Mouse (Mus musculus) thymus, postnatal 0 days (tissue): ENCODE measurements around the gene Olfr1396. TPM values are rescaled to one million over a fixed set of nuclear protein-coding genes. Genes with fewer than 3 reads are reported as not detected.

Experiments used
- DNase-seq: peaks from one replicate; pipeline ENCODE4 v3.0.0-alpha.2; 2015; ENCODE audit warnings: low spot score
- polyA plus RNA-seq: library from polyadenylated mRNA; unstranded; fragments of >200 nt; fragmentation: Nextera tagmentation; extraction: Ambion mirVana; gene quantifications from 2 replicates; pipeline ENCODE4 v1.2.1, GENCODE M21; 2015

Olfr1396 gene
- polyA plus RNA-seq, result 0.10 and 0.16 TPM in 2 replicates

- no peak for DNase-seq
These were observed at the start of gene Olfr1396 for GRCm38 (mm10) chr11:49114774-49115173. Gene Olfr1396 (minus strand): TSS chr11:49114874.

- no peak for DNase-seq
These were observed 42.4 kb upstream of the Olfr1396 start for GRCm38 (mm10) chr11:49156821-49157814.

- no peak for DNase-seq
These were observed 39.4 kb upstream of the Olfr1396 start, which contains the start of gene Olfr1394 for GRCm38 (mm10) chr11:49154077-49154476. Gene Olfr1394 (plus strand): TSS chr11:49154377.

- DNase-seq, result no peak
These were observed 27.3 kb upstream of the Olfr1396 start, which contains the start of gene Olfr1395 for GRCm38 (mm10) chr11:49141974-49142373. Gene Olfr1395 (plus strand): TSS chr11:49142274.

GRCm38 (mm10) chr11:49124169-49124568 is 9.5 kb upstream of the Olfr1396 start:
- DNase-seq, result no peak

- no peak for DNase-seq
These were observed 5.0 kb upstream of the Olfr1396 start for GRCm38 (mm10) chr11:49119635-49120034.

- no peak for DNase-seq
These were observed 516 bp downstream of the Olfr1396 start for GRCm38 (mm10) chr11:49114158-49114557.

GRCm38 (mm10) chr11:49112624-49113219 is 2.0 kb downstream of the Olfr1396 start:
- DNase-seq, result no peak

- DNase-seq, result no peak
These were observed 3.7 kb downstream of the Olfr1396 start for GRCm38 (mm10) chr11:49111000-49111399.

- peak; percentile 62 for DNase-seq
These were observed 5.8 kb downstream of the Olfr1396 start for GRCm38 (mm10) chr11:49108833-49109232.

- DNase-seq, result no peak
These were observed 6.8 kb downstream of the Olfr1396 start for GRCm38 (mm10) chr11:49107650-49108537.

GRCm38 (mm10) chr11:49105752-49106151 is 8.9 kb downstream of the Olfr1396 start:
- no peak for DNase-seq

- DNase-seq, result peak; percentile 89
These were observed 11.5 kb downstream of the Olfr1396 start for GRCm38 (mm10) chr11:49103047-49103693.

- DNase-seq, result peak; percentile 69
These were observed 13.2 kb downstream of the Olfr1396 start for GRCm38 (mm10) chr11:49101500-49101899.

- peak; percentile 54 for DNase-seq
These were observed 14.3 kb downstream of the Olfr1396 start for GRCm38 (mm10) chr11:49100409-49100808.

GRCm38 (mm10) chr11:49095367-49095766 is 19.3 kb downstream of the Olfr1396 start:
- no peak for DNase-seq

- DNase-seq, result peak; percentile 79
These were observed 20.6 kb downstream of the Olfr1396 start for GRCm38 (mm10) chr11:49093861-49094660.

- peak; percentile 47 for DNase-seq
These were observed 21.9 kb downstream of the Olfr1396 start for GRCm38 (mm10) chr11:49092786-49093185.

GRCm38 (mm10) chr11:49092053-49092586 is 22.6 kb downstream of the Olfr1396 start:
- DNase-seq, result peak; percentile 10
